Mouse (Mus musculus) lung, adult 2 months (tissue): ENCODE data around the gene Slc38a9.

ENCODE experiments used
- CTCF ChIP-seq: fragments of 200-500 bp; IDR thresholded peaks from 2 replicates; pipeline ENCODE4 v1.5.1; 2011; ENCODE audit warnings: mild to moderate bottlenecking, low read length, control low read depth; ENCODE audit not compliant: insufficient read depth
- POLR2A ChIP-seq: fragments of 200-500 bp; IDR thresholded peaks from 2 replicates; pipeline ENCODE4 v1.6.1; 2011; ENCODE audit warnings: low read depth, mild to moderate bottlenecking, control low read depth, low read length, borderline replicate concordance; ENCODE audit errors: extremely low read depth

- no peak for TF ChIP-seq CTCF
- no peak for TF ChIP-seq POLR2A
These were observed 471 bp upstream of the Slc38a9 start for GRCm38 (mm10) chr13:112659986-112660573.
